Mouse (Mus musculus): Measurements from ENCODE around the gene Lrrc29.

DNA sequence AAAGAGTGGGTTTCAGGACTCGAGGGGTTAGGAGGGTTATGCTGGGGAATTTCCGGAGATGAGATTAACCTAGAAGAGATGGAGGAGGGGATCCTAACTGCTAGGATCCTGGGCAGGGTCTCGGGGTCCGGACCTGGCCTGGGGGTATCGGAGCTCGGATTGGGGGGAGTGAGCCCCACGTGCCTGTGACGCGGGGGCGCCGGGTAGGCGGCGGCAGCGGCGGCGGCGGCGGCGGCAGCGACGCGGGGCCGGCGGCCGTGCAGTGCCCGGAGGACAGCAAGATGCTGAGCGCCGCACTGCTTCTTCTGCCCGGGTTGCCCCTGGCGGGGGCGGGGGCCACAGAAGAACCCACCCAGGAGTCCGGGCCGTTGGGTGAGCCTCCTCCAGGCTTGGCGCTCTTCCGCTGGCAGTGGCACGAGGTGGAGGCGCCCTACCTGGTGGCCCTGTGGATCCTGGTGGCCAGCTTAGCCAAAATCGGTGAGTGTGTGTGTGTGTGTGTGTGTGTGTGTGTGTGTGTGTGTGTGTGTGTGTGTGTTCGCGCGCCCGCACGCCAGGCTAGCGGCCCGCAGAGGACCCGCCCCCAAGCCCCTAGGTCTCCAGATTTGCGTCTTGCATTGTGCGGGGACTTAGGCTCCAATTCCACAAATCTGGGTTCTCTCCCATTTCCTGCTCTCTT, 23.2 kb upstream of the Lrrc29 start:
- TF ChIP-seq POLR2A (IDR thresholded peaks at IDR 0.05; ENCODE audit: low read depth, low read length): no peak
- TF ChIP-seq CTCF (conservative IDR thresholded peaks at IDR 0.05; ENCODE audit: insufficient read depth, insufficient read length, low read depth, low read length): no peak
